Mouse (Mus musculus) MEL (cell line): ENCODE measurements around the gene Ahrr. TPM values are rescaled to one million over a fixed set of nuclear protein-coding genes. Genes with fewer than 3 reads are reported as not detected.
A peak's percentile ranks its signal among the peaks of the same experiment; 100 is the strongest.

ENCODE experiments used
- DNase-seq: peaks from one replicate; pipeline ENCODE4 v3.0.0; 2011; ENCODE audit warnings: low read depth, low spot score
- H3K27ac ChIP-seq: 2 replicates; pipeline ENCODE4 v1.5.1; 2012; ENCODE audit warnings: low read depth, mild to moderate bottlenecking, control low read depth, low read length, moderate library complexity; ENCODE audit not compliant: control insufficient read depth
- H3K27me3 ChIP-seq, 2 experiments: fragments of 150-350 bp in 1 of 2; sonication (generic) in 1 of 2; 2 replicates each; pipeline ENCODE4 v1.6.1; 2012; ENCODE audit warnings: low read length in 2 of 2, mild to moderate bottlenecking in 2 of 2, improper control_type of control experiment in 1 of 2, moderate library complexity in 1 of 2; ENCODE audit not compliant: insufficient read depth in 2 of 2, control insufficient read depth in 1 of 2
- H3K36me3 ChIP-seq, 2 experiments: 2 replicates each; pipeline ENCODE4 v1.6.1; 2012 to 2014; ENCODE audit warnings: low read length in 2 of 2, improper control_type of control experiment in 1 of 2, inconsistent platforms in 1 of 2, mild to moderate bottlenecking in 1 of 2; ENCODE audit not compliant: insufficient read depth in 2 of 2, control insufficient read depth in 1 of 2
- H3K4me1 ChIP-seq, 2 experiments: fragments of 150-350 bp in 1 of 2; sonication (generic) in 1 of 2; 2 replicates each; pipeline ENCODE4 v1.6.1; 2012; ENCODE audit warnings: low read length in 2 of 2, improper control_type of control experiment in 1 of 2, mild to moderate bottlenecking in 1 of 2; ENCODE audit not compliant: insufficient read depth in 2 of 2, control insufficient read depth in 1 of 2
- H3K4me3 ChIP-seq, 2 experiments: fragments of 150-350 bp in 1 of 2; sonication (generic) in 1 of 2; 2 replicates each; pipeline ENCODE4 v1.5.1; 2012; ENCODE audit warnings: low read depth in 2 of 2, low read length in 2 of 2, mild to moderate bottlenecking in 2 of 2, moderate library complexity in 2 of 2, control low read depth in 1 of 2, improper control_type of control experiment in 1 of 2; ENCODE audit not compliant: control insufficient read depth in 1 of 2, insufficient read depth in 1 of 2
- H3K79me2 ChIP-seq: 2 replicates; pipeline ENCODE4 v1.6.1; 2012; ENCODE audit warnings: mild to moderate bottlenecking, low read length, moderate library complexity; ENCODE audit not compliant: control insufficient read depth, poor library complexity, insufficient read depth
- H3K9ac ChIP-seq: 2 replicates; pipeline ENCODE4 v1.6.1; 2012; ENCODE audit warnings: low read depth, mild to moderate bottlenecking, control low read depth, low read length, moderate library complexity; ENCODE audit not compliant: control insufficient read depth, poor library complexity, severe bottlenecking
- H3K9me3 ChIP-seq: fragments of 150-350 bp; sonication (generic); replicated peaks from 2 replicates; pipeline ENCODE4 v1.6.1; 2012; ENCODE audit warnings: mild to moderate bottlenecking, low read length, improper control_type of control experiment, moderate library complexity; ENCODE audit not compliant: insufficient read depth
- CHD1 ChIP-seq: IDR thresholded peaks from 2 replicates; pipeline ENCODE4 v1.6.1; 2012; ENCODE audit warnings: low read depth, mild to moderate bottlenecking, inconsistent platforms, low read length, improper control_type of control experiment
- CHD2 ChIP-seq: IDR thresholded peaks from 2 replicates; pipeline ENCODE4 v1.6.1; 2011; ENCODE audit warnings: low read length, improper control_type of control experiment
- ELF1 ChIP-seq: IDR thresholded peaks from 2 replicates; pipeline ENCODE4 v1.6.1; 2014; ENCODE audit warnings: low read depth, mild to moderate bottlenecking, inconsistent platforms, low read length, improper control_type of control experiment, moderate library complexity
- EP300 ChIP-seq, 2 experiments: IDR thresholded peaks; 2 replicates each; pipeline ENCODE4 v1.6.1; 2011; ENCODE audit warnings: improper control_type of control experiment in 2 of 2, low read length in 2 of 2, low read depth in 1 of 2, mild to moderate bottlenecking in 1 of 2
- GABPA ChIP-seq: IDR thresholded peaks from 2 replicates; pipeline ENCODE4 v1.6.1; 2012; ENCODE audit warnings: low read depth, mild to moderate bottlenecking, inconsistent platforms, low read length, improper control_type of control experiment, moderate library complexity
- GATA1 ChIP-seq: IDR thresholded peaks from 2 replicates; pipeline ENCODE4 v1.6.1; 2011; ENCODE audit warnings: low read depth, low read length, improper control_type of control experiment
- JUND ChIP-seq: IDR thresholded peaks from 2 replicates; pipeline ENCODE4 v1.6.1; 2011; ENCODE audit warnings: low read depth, mild to moderate bottlenecking, improper control_type of control experiment, low read length
- MEF2A ChIP-seq: IDR thresholded peaks from 2 replicates; pipeline ENCODE4 v1.6.1; 2014; ENCODE audit warnings: low read depth, mild to moderate bottlenecking, inconsistent platforms, low read length, improper control_type of control experiment; ENCODE audit not compliant: poor library complexity, insufficient replicate concordance, severe bottlenecking; ENCODE audit errors: extremely low read depth
- MXI1 ChIP-seq: IDR thresholded peaks from 2 replicates; pipeline ENCODE4 v1.6.1; 2011; ENCODE audit warnings: mild to moderate bottlenecking, low read depth, low read length, improper control_type of control experiment
- MYB ChIP-seq: IDR thresholded peaks from 2 replicates; pipeline ENCODE4 v1.6.1; 2011; ENCODE audit warnings: mild to moderate bottlenecking, low read depth, low read length, improper control_type of control experiment
- MYC ChIP-seq: IDR thresholded peaks from 2 replicates; pipeline ENCODE4 v1.6.1; 2011; ENCODE audit warnings: low read depth, mild to moderate bottlenecking, low read length, improper control_type of control experiment, moderate library complexity
- POLR2A ChIP-seq, 2 experiments: IDR thresholded peaks; 2 replicates each; pipeline ENCODE4 v1.6.1; 2011 to 2012; ENCODE audit warnings: low read length in 2 of 2, mild to moderate bottlenecking in 2 of 2, control low read depth in 1 of 2, improper control_type of control experiment in 1 of 2, low read depth in 1 of 2, moderate library complexity in 1 of 2; ENCODE audit not compliant: control insufficient read depth in 1 of 2, insufficient read depth in 1 of 2, poor library complexity in 1 of 2
- POLR2AphosphoS5 ChIP-seq: IDR thresholded peaks from 2 replicates; pipeline ENCODE4 v1.6.1; 2012; ENCODE audit warnings: low read depth, borderline replicate concordance, mild to moderate bottlenecking, inconsistent platforms, low read length, moderate library complexity, mixed read lengths
- RAD21 ChIP-seq: IDR thresholded peaks from 2 replicates; pipeline ENCODE4 v1.6.1; 2011; ENCODE audit warnings: mild to moderate bottlenecking, low read depth, low read length, improper control_type of control experiment
- TAL1 ChIP-seq: IDR thresholded peaks from 2 replicates; pipeline ENCODE4 v1.6.1; 2012; ENCODE audit warnings: mild to moderate bottlenecking, inconsistent platforms, low read length, moderate library complexity, mixed read lengths
- TBP ChIP-seq: IDR thresholded peaks from 2 replicates; pipeline ENCODE4 v1.8.0; 2011; ENCODE audit warnings: low read depth, low read length, improper control_type of control experiment
- TCF12 ChIP-seq: IDR thresholded peaks from 2 replicates; pipeline ENCODE4 v1.6.1; 2014; ENCODE audit warnings: low read depth, mild to moderate bottlenecking, inconsistent platforms, low read length, improper control_type of control experiment, moderate library complexity
- ZC3H11A ChIP-seq: IDR thresholded peaks from 2 replicates; pipeline ENCODE4 v1.6.1; 2012; ENCODE audit warnings: low read depth, mild to moderate bottlenecking, inconsistent platforms, low read length, improper control_type of control experiment
- ZMIZ1 ChIP-seq: IDR thresholded peaks from 2 replicates; pipeline ENCODE4 v1.6.1; 2012; ENCODE audit warnings: low read depth, mild to moderate bottlenecking, inconsistent platforms, low read length, improper control_type of control experiment, moderate library complexity
- polyA plus RNA-seq, 2 experiments: library from polyadenylated mRNA; stranded (reverse) in 1 of 2; unstranded in 1 of 2; fragments of >175 nt in 1 of 2; fragments of >200 nt in 1 of 2; gene quantifications; 2 replicates each; pipeline versions ENCODE4 v1.2.1 to v1.2.4; 2012; ENCODE audit warnings: low replicate concordance in 2 of 2, low read depth in 1 of 2; ENCODE audit not compliant: insufficient read length in 2 of 2, insufficient read depth in 1 of 2, missing spikeins in 1 of 2
- total RNA-seq: library from RNA; depleted of rRNA; stranded (reverse); fragments of 300-350 nt; gene quantifications from 2 replicates; pipeline ENCODE4 v1.2.3, GENCODE M21; 2012

Gene Ahrr
- total and polyA plus RNA-seq, 3 experiments, result 0.01 TPM; not detected in 2

- H3K36me3 ChIP-seq, result no peaks in the 10 kb centered on the region
- no peak overlapping the region for H3K27ac ChIP-seq
- DNase-seq, result peak; percentile 10
- H3K9ac ChIP-seq, result no peak overlapping the region
- H3K27me3 ChIP-seq, result peaks cover 0 to 5% of the 10 kb centered on the region in 2 experiments; a peak in 3 of 4 replicates
- no peaks in the 10 kb centered on the region for H3K9me3 ChIP-seq
- no peaks in the 10 kb centered on the region for H3K79me2 ChIP-seq
- H3K4me1 ChIP-seq, result no peaks in the 10 kb centered on the region
- H3K4me3 ChIP-seq, result no peak overlapping the region
- no peak for TF ChIP-seq MYB
- TF ChIP-seq ELF1, result no peak
- peak; percentile 21; the same call in 1 of the 2 replicates for TF ChIP-seq TAL1
- no peak for TF ChIP-seq MXI1
- no peak for TF ChIP-seq MYC
- no peak for TF ChIP-seq RAD21
- TF ChIP-seq, all 39 proteins: peak for 1
Observed at GRCm38 (mm10) chr13:74246494-74246893, 45.6 kb downstream of the Ahrr start.

- Histone ChIP-seq H3K9ac (no peak overlapping the region), H3K4me3 (no peak overlapping the region)
- DNase-seq, result no peak
Observed at GRCm38 (mm10) chr13:74245899-74246231, 46.3 kb downstream of the Ahrr start.

GRCm38 (mm10) chr13:74245214-74245898, 46.8 kb downstream of the Ahrr start:
- H3K27ac ChIP-seq, result no peak overlapping the region
- no peaks in the 10 kb centered on the region for H3K79me2 ChIP-seq
- H3K9ac ChIP-seq, result no peak overlapping the region
- no peak overlapping the region for H3K4me3 ChIP-seq
- H3K4me1 ChIP-seq, result no peaks in the 10 kb centered on the region
- peak; percentile 14 for DNase-seq
- no peaks in the 10 kb centered on the region for H3K9me3 ChIP-seq
- no peaks in the 10 kb centered on the region for H3K36me3 ChIP-seq
- TF ChIP-seq JUND, result no peak
- peaks cover 0 to 5% of the 10 kb centered on the region in 2 experiments; a peak in 3 of 4 replicates for H3K27me3 ChIP-seq

More at GRCm38 (mm10) chr13:74245899-74246231, 46.3 kb downstream of the Ahrr start:
- Histone ChIP-seq H3K27me3 (peaks cover 0 to 5% of the 10 kb centered on the region in 2 experiments; a peak in 3 of 4 replicates), H3K27ac (no peak overlapping the region), H3K4me1 (no peaks in the 10 kb centered on the region), H3K9me3 (no peaks in the 10 kb centered on the region), H3K79me2 (no peaks in the 10 kb centered on the region), H3K36me3 (no peaks in the 10 kb centered on the region)
- TF ChIP-seq GATA1, result no peak
- TF ChIP-seq TBP, result no peak
- no peak for TF ChIP-seq TCF12
- no peak for TF ChIP-seq CHD2
- no peak for TF ChIP-seq CHD1
- no peak for TF ChIP-seq ZMIZ1
- TF ChIP-seq GABPA, result no peak
- no peak for TF ChIP-seq ZC3H11A
- no peak for TF ChIP-seq POLR2A (IDR thresholded peaks at IDR 0.05; ENCODE audit: control insufficient read depth in 1 of 2, insufficient read depth in 1 of 2, low read depth in 1 of 2, low read length in 2 of 2, poor library complexity in 1 of 2)
- no peak for TF ChIP-seq RAD21
- no peak for TF ChIP-seq MEF2A
- TF ChIP-seq EP300 (IDR thresholded peaks at IDR 0.05; ENCODE audit: low read depth in 1 of 2, low read length in 2 of 2), result no peak
- TF ChIP-seq POLR2AphosphoS5, result no peak
- no peak for TF ChIP-seq TAL1
